Mouse (Mus musculus) heart, adult 9 months (tissue): ENCODE data around the gene 1110065P20Rik.

Experiments used
- DNase-seq, 2 experiments: peaks; one replicate each; pipeline ENCODE4 v3.0.0; 2022; ENCODE audit warnings: low spot score in 2 of 2

The 1110065P20Rik gene

DNA sequence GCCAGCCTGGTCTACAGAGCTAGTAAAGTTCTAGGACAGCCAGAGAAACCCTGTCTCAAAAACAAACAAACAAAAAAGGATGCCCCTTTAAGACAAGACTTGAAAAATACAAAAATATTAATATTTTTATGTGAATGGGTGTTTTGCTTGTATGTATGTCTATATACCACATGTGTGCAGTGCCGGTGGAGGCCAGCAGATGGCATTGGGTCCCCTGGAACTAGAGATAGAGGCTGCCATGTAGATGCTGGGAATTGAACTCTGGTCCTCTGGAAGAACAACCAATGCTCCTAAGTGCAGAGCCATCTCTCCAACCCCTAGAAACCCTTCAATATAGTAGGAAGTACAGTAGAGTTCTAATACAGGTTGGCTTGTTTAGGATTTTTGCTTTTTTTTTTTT, 10.0 kb downstream of the 1110065P20Rik start:
- DNase-seq = no peak

DNA sequence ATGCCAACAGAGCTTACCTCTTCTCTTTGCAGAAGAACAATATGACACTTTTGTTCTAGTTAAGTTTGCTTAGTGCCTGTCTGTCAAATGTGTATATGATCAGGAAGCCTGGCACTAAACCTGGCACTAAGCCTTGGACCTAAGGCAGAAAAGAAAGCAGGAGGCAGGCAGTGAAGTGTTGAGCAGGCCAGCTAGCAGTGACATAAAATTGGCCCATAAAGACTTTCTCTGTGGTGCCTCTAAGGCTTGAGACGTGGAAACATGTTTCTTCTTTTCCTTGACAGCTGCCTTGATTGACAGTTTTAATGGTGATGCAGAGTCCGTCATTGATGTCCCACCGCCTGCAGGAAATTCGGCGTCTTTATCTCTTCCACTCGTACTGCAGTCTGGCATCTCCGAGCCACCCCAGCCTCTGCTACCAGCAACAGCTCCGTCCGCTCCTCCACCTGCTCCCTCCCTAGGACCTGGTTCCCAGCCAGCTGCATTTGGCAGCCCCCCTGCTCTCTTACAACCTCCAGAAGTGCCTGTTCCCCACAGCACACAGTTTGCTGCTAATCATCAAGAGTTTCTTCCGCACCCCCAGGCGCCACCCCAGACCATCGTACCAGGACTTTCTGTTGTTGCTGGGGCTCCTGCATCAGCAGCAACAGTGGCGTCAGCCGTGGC, 12.8 kb downstream of the 1110065P20Rik start:
- DNase-seq = no peak

- no peak for DNase-seq
These were observed 18.2 kb downstream of the 1110065P20Rik start for GRCm38 (mm10) chr4:124832796-124833195.

DNA sequence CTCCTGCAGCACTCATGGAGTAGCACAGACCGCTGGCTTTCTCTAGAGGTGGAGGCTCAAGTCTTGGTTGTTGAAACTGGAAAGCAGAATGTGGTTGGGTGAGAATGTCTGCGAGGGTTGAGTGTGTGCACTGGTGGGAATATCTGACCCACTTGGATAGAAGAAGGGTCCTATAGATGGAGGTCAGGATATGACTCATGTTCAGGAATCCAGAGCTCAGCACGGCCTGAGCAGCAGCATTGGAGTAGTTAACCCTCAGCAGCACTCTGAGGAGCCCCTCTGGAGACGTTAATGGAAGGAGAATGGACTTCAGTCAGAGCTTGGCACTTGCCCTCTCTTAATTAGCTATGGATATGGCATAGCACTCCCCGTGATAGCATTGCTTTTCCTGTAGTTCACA, 21.3 kb downstream of the 1110065P20Rik start:
- DNase-seq = no peak

DNA sequence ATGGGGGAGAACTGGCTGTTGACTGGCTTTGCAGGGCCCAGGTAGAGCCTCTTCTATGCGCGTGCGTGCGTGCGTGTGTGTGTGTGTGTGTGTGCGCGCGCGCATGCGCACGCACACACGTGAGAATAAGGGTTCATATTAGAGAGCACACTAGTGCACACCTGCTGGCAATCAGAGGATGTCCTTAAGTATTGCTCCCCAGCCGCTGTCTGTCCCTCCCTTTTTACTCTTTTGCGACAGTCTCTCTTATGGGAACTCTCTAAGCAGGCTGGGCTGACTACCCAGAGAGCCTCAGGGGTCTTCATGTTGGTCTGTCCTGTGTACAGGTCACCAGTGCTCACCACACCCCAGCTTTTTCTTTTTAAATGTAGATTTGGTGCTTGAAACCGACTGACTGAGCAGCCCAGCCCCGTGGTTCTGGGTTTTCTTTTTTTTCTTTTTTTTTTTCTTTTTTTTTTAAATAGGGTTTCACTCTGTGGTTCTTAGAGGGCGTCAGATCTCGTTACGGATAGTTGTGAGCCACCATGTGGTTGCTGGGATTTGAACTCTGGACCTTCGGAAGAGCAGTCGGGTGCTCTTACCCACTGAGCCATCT, 25.5 kb downstream of the 1110065P20Rik start:
- no peak for DNase-seq

- no peak for DNase-seq
These were observed 26.0 kb downstream of the 1110065P20Rik start for GRCm38 (mm10) chr4:124824967-124825366.

DNA sequence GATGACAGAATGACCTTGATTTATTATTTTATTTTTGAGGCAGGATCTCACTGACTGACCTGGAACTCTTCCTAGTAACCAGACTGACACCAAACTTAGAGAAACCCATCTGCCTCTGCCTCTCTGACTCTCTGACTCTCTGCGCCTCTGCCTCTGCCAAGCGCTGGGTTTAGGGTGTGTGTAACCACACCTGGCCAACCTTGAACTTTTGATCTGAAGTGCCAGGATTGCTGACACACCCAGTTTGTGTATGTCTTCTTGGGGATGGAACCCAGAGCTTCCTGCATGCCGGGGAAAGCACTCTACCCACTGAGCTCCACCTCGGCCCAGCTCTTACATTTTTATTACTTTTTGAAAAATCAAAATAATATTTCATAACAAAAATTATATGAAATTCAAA, 32.2 kb downstream of the 1110065P20Rik start:
- no peak for DNase-seq

GRCm38 (mm10) chr4:124817803-124818202, 33.2 kb downstream of the 1110065P20Rik start:
- DNase-seq = peak; percentile 51 to 56

GRCm38 (mm10) chr4:124815901-124816300, 35.1 kb downstream of the 1110065P20Rik start:
- DNase-seq = peak in 1 of 2 experiments; percentile 17

DNA sequence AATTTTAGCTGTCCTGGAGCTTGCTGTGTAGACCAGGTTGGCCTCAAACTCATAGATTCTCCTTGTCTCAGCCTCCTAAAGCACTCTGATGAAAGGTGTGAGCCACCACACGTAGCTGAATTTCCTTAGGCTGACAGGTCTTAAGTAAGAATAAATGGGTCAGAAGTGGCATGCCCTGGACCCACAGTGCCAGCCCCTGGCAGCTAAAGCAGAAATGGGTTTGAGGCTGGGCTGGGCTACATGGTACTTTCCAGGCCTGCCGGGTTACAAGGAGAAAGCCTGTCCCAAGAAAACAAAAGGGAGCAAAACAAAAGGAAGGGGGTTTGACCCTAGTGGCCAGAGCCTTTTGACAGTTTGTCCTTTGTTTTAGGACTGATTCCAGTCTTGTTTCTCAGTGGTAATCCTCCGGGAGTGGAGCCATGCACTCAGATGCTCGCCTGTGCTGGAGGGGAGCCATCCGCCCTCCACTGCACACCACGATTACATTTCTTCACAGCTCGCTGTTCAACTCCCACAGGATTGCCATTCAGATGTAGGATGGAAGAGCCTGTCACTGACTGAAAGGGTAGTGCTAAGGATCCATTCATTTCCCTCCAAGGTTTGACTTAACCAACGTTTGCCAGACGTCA, 39.5 kb downstream of the 1110065P20Rik start:
- DNase-seq = no peak

DNA sequence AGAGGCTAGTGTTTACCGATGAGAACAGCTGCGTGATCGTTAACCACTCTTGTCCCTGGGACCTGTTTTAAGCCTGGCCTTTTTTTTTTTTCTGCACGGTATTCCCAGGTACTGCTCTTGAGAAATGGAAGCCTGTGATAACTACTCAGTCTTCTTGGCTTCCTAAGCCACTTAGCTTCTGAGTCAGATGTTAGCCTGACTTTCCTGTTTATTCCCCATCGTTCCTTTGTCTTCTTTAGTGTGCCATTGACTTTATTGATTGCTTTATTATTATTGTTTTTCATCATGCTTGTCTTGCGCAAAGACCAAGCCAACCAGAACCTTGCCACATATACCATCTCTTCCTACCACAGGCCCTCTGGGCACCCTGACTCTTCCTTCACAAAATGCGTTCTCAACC, 40.9 kb downstream of the 1110065P20Rik start:
- DNase-seq = no peak

- no peak for DNase-seq
These were observed 41.7 kb downstream of the 1110065P20Rik start for GRCm38 (mm10) chr4:124809136-124809883.

DNA sequence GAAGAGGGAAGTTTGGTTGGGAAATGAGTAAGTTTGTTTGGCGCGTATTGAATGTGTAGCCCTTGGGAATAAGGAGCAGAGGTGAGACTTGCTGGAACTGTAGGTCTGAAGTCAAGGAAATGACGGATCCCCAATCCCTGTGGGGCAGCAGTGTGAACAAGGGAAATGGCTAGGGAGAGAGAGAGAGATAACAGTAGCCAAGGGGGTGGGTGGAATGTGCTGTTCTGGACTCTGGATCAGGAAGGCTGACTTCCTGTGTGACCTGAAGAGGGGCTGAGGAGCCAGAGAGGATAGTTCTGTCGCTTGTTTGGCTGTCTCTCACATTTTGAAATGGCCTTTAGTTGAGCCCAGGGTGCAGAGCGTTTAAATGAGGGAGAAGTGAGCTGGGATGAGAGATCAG, 42.5 kb downstream of the 1110065P20Rik start:
- DNase-seq = peak in 1 of 2 experiments; percentile 24

DNA sequence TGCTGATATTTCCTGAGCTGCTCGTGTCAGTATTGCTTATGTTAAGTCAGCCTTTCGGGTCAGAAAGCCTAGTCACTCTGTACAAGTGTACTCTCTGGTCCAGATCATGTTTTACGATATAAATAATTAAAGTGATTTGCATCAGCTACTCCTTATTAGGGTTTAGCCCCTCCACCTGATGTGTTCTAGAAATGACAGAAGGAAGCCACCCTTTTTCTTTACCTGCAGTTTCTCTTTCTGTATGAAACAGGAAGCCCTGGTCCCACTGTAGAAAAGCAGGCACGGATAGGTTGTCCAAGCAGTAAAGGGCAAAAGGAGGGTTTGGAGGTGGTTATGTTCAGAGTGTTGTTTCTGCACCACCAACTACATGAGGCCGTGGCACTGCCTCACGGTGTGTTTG, 47.6 kb downstream of the 1110065P20Rik start:
- no peak for DNase-seq

DNA sequence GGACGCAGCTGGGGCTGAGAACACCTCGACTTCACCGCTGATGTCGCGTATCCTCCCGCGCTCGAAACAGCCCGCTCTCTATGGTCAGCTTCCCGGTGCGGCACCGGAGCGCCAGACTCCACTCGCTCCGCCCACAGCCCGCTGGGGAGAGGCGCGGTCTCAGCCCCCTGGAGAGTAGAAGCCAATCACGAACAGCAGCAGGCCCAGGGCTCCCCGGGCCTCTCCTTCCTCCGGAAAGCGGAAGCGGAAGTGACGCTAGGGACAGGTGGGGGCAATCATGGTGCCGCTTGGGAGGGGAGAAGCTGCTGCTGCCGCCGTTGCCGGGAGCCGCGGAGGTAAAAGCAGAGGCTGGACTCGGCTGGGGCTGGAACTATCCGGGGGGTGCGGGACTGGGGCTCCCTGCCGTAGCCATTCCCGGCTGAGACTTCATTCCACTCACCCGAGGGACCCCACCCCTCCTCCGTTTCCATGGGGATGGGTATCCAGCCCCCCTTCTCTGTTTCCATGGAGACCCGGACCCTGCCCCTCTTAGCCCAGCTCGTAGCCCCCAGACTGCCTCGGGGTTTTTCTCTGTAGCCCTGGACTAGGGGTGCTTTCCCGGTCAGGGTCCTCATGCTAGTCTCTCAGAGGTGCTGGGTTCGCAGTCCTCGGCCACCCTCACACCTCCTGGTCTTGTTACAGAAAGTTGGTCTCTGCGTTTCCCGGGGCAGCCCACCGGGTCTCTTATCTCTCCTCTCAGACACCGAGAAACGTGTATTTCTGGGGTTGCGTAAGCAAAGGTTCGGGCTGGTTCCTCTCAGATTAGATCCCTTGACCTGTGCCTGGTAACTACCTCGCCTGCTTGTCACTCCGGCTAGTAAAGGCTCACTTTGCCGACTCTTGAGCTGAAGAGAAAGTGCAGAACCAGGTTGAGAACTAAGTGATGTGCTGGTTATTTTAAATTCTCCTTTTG, 48.4 kb downstream of the 1110065P20Rik start:
- peak; percentile 96 to 98 for DNase-seq

GRCm38 (mm10) chr4:124801552-124802308, 49.3 kb downstream of the 1110065P20Rik start, which contains the start of gene Mtf1:
Gene Mtf1, plus strand, starts transcription at chr4:124802104.
- peak; percentile 70 to 84 for DNase-seq
